Comparison of ENCODE assay signal across 10 mouse cellular contexts in the genomic region with DNA sequence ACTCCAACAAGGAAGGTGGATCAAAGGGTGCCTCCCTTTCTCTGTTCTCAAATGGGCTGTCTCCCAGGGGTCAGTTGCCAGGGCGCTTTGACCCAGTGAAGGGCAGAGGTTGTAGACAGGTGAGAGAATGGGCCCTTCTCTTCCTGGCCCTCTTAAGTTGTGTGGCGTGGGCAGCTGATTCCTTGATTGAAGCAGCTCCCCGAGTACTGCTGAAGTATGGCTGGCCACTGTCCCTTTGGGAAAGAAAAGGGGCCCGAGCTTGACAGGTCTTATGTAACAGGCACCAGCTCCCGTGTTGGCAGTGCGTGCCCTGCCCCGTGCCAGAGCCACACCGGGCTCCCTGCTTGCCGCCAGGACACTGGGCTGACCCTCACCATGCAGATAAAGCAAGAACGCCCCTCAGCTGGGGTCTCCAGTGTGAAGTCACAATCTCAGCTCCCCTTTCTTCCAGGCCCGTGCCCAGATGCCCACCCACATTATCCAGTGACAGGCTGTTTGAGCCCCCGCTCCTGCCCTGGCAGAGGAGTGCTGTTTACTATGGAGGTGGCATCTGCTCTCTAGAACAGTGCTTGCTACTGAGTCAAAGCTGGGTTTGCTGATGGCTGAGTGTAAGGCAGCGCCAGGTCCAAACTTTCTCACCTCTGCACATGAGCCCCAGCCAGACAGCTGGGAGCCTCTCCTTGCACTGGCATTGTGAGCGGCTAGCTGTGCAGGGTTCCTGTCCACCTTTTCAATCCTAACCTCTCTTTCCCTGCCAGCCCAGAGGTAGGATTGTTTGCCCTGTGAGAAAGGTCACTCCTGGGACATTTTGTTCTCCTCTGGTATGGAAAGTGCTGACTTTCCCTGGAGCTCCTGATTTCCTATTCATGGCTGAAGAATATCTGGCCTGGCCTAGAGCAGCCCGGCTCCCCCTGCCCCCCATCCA. TPM values are rescaled to one million over a fixed set of nuclear protein-coding genes. Genes with fewer than 3 reads are reported as not detected.
DNase-seq lines count a peak whose midpoint lies in the region; ATAC-seq lines count a peak whose summit lies in the region.
"Had no signal": no experiment of that assay in that cellular context is flagged by ENCODE, and none has a peak within 500 bp of the region (broad histone marks: within the 10 kb centered on the region; RNA-seq: fewer than 3 reads in every experiment).

No protein-coding gene starts in this region.

- no peak overlapping the region for H3K27ac ChIP-seq in forebrain, embryonic 12.5 days

- H3K9ac ChIP-seq in forebrain, embryonic 12.5 days, result no peak overlapping the region

- H3K27me3 ChIP-seq in megakaryocyte, embryonic 14.5 days (replicated peaks), result peaks cover 48% of the 10 kb centered on the region
- H3K27me3 ChIP-seq in forebrain, embryonic 12.5 days, result peaks cover 79% of the 10 kb centered on the region

- H3K4me1 ChIP-seq in megakaryocyte, embryonic 14.5 days, result peaks cover 76% of the 10 kb centered on the region
- peaks cover 44% of the 10 kb centered on the region for H3K4me1 ChIP-seq in forebrain, embryonic 12.5 days

- no peak for ATAC-seq in megakaryocyte, adult 5-6 weeks (ENCODE audit: poor library complexity, severe bottlenecking)
- no peak for ATAC-seq in forebrain, embryonic 12.5 days (ENCODE audit: low FRiP score)
- no peak for ATAC-seq in monocyte, adult 5-6 weeks (replicated peaks; ENCODE audit: insufficient number of reproducible peaks, low FRiP score, low TSS enrichment, poor library complexity, severe bottlenecking)

- H3K9me3 ChIP-seq in megakaryocyte, embryonic 14.5 days, result no peaks in the 10 kb centered on the region
- no peaks in the 10 kb centered on the region for H3K9me3 ChIP-seq in forebrain, embryonic 12.5 days

- intact Hi-C loops in heart, postnatal 10 days (cut with DNase I), result no loop called here

- H3K4me2 ChIP-seq in forebrain, embryonic 12.5 days, result peak overlapping the region; percentile 99; the same call in 1 of the 2 replicates

- peak; percentile 83 to 84 for DNase-seq in heart, postnatal 10 days
- DNase-seq in kidney, postnatal 36 days, result peak; percentile 79 to 81
- DNase-seq in lung, postnatal 36 days, result peak; percentile 71
- no peak for DNase-seq in spleen, postnatal 10 days (ENCODE audit: low spot score in 2 of 2)

- WGBS in forebrain, embryonic 12.5 days, result 69% methylated on average over 15 of the region's 15 CpGs

- H3K4me3 ChIP-seq in megakaryocyte, embryonic 14.5 days (replicated peaks), result peak overlapping the region; percentile 93
- peak overlapping the region; percentile 57; the same call in 1 of the 2 replicates for H3K4me3 ChIP-seq in forebrain, embryonic 12.5 days (replicated peaks)

- peaks cover 4% of the 10 kb centered on the region for H3K36me3 ChIP-seq in megakaryocyte, embryonic 14.5 days (replicated peaks; ENCODE audit: low read length)
- H3K36me3 ChIP-seq in forebrain, embryonic 12.5 days (replicated peaks), result no peaks in the 10 kb centered on the region

RNA-seq across cellular contexts. Expression of gene Mfrp, which starts 15.5 kb away (rescaled TPM):
- polyA plus RNA-seq in megakaryocyte, embryonic 14.5 days (2012; ENCODE audit: insufficient read depth, low replicate concordance), result not detected in 2 replicates
- total RNA-seq in megakaryocyte, adult 5-6 weeks (2015), result not detected in 2 replicates
- 0.24 TPM in 1 of 2 replicates, not detected in the other for total RNA-seq in megakaryocyte, adult 5-6 weeks (2017)
- 0.27 and 0.33 TPM in 2 replicates for polyA plus RNA-seq in forebrain, embryonic 12.5 days (2016; fragmentation: Nextera tagmentation; extraction: Ambion mirVana)
- total RNA-seq in heart, postnatal 10 days (2021), result not detected
- not detected in 3 replicates for total RNA-seq in monocyte, adult 5-6 weeks (2017)
- total RNA-seq: neutrophil, adult 5-6 weeks had no signal
- polyA plus RNA-seq: erythroblast, embryonic 14.5 days had no signal

RNA-seq across cellular contexts. Expression of gene Usp2, which starts 19.2 kb away (rescaled TPM):
- 1.6 and 3.3 TPM in 2 replicates for polyA plus RNA-seq in megakaryocyte, embryonic 14.5 days (2012; ENCODE audit: insufficient read depth, low replicate concordance)
- 1.3 and 4.5 TPM in 2 replicates for total RNA-seq in megakaryocyte, adult 5-6 weeks (2015)
- 1.1 and 1.3 TPM in 2 replicates for total RNA-seq in megakaryocyte, adult 5-6 weeks (2017)
- 10.2 and 14.6 TPM in 2 replicates for polyA plus RNA-seq in forebrain, embryonic 12.5 days (2016; fragmentation: Nextera tagmentation; extraction: Ambion mirVana)
- total RNA-seq in heart, postnatal 10 days (2021), result 100 to 1,000 TPM; 102 to 150 TPM
- total RNA-seq in monocyte, adult 5-6 weeks (2017), result 2.1 to 8.6 TPM (median 5.6 TPM) in 3 replicates
- polyA plus RNA-seq: erythroblast, embryonic 14.5 days had no signal

RNA-seq across cellular contexts. Expression of gene C1qtnf5, which starts 21.0 kb away (rescaled TPM):
- not detected in 2 replicates for polyA plus RNA-seq in megakaryocyte, embryonic 14.5 days (2012; ENCODE audit: insufficient read depth, low replicate concordance)
- total RNA-seq in megakaryocyte, adult 5-6 weeks (2015), result 0.27 TPM in 1 of 2 replicates, not detected in the other
- total RNA-seq in megakaryocyte, adult 5-6 weeks (2017), result 0.40 TPM in 1 of 2 replicates, not detected in the other
- 0.58 and 0.73 TPM in 2 replicates for polyA plus RNA-seq in forebrain, embryonic 12.5 days (2016; fragmentation: Nextera tagmentation; extraction: Ambion mirVana)
- total RNA-seq in heart, postnatal 10 days (2021), result 10 to 100 TPM; 15.5 to 21.3 TPM
- total RNA-seq in monocyte, adult 5-6 weeks (2017), result not detected in 3 replicates
- total RNA-seq: neutrophil, adult 5-6 weeks had no signal

RNA-seq across cellular contexts. Expression of gene Gm49380, which starts 27.3 kb away (rescaled TPM):
- polyA plus RNA-seq in megakaryocyte, embryonic 14.5 days (2012; ENCODE audit: insufficient read depth, low replicate concordance), result not detected in 2 replicates
- total RNA-seq in megakaryocyte, adult 5-6 weeks (2015), result not detected in 2 replicates
- total RNA-seq in megakaryocyte, adult 5-6 weeks (2017), result not detected in 2 replicates
- 0.14 and 0.36 TPM in 2 replicates for polyA plus RNA-seq in forebrain, embryonic 12.5 days (2016; fragmentation: Nextera tagmentation; extraction: Ambion mirVana)
- under 1 TPM; 0.10 to 0.12 TPM for total RNA-seq in heart, postnatal 10 days (2021)
- total RNA-seq in monocyte, adult 5-6 weeks (2017), result not detected in 3 replicates
- total RNA-seq: neutrophil, adult 5-6 weeks had no signal
- polyA plus RNA-seq: erythroblast, embryonic 14.5 days had no signal

RNA-seq across cellular contexts. Expression of gene Rnf26, which starts 27.3 kb away (rescaled TPM):
- polyA plus RNA-seq in megakaryocyte, embryonic 14.5 days (2012; ENCODE audit: insufficient read depth, low replicate concordance), result 4.3 and 22.2 TPM in 2 replicates
- 35.9 and 36.7 TPM in 2 replicates for total RNA-seq in megakaryocyte, adult 5-6 weeks (2015)
- 16.3 and 20.9 TPM in 2 replicates for total RNA-seq in megakaryocyte, adult 5-6 weeks (2017)
- 69.6 and 69.9 TPM in 2 replicates for polyA plus RNA-seq in forebrain, embryonic 12.5 days (2016; fragmentation: Nextera tagmentation; extraction: Ambion mirVana)
- 10 to 100 TPM; 18.1 TPM for total RNA-seq in heart, postnatal 10 days (2021)
- 3.8 to 7.1 TPM (median 5.7 TPM) in 3 replicates for total RNA-seq in monocyte, adult 5-6 weeks (2017)

Comparison
In these comparisons a context has a peak if more than half of its experiments do, and no peak if none do; other contexts are left out.
1. DNase-seq: peak in heart, postnatal 10 days (2 of 2), kidney, postnatal 36 days (2 of 2) and lung, postnatal 36 days (single experiment); none in spleen, postnatal 10 days (0 of 2).
2. RNA of gene Usp2, which starts 19.2 kb away (total RNA-seq): 102 to 150 TPM in heart, postnatal 10 days; 2.1 to 8.6 TPM in monocyte, adult 5-6 weeks and 1.1 to 4.5 TPM in megakaryocyte, adult 5-6 weeks; every median in the first group is over 10 times any median in the second.
3. RNA of gene C1qtnf5, which starts 21.0 kb away (total RNA-seq): 15.5 to 21.3 TPM in heart, postnatal 10 days; 0.27 to 0.40 TPM in megakaryocyte, adult 5-6 weeks and not detected in monocyte, adult 5-6 weeks; every median in the first group is over 10 times any median in the second.